Mouse (Mus musculus) MEL-GATA-1-ER (cell line): ENCODE data around the gene Anp32e.
"Not testable (repeated sequence)": the region's sequence is repeated elsewhere in the genome, so short reads cannot be mapped to it uniquely, and the experiment has no call there.

Source experiments
- DNase-seq: peaks from one replicate; pipeline ENCODE4 v3.0.0-alpha.2; 2012; ENCODE audit warnings: low read depth; ENCODE audit errors: extremely low read depth

The Anp32e gene

GRCm38 (mm10) chr3:95972251-95972872 lies 43.3 kb downstream of the Anp32e start:
- DNase-seq = no peak

GRCm38 (mm10) chr3:95972873-95973634 lies 44.0 kb downstream of the Anp32e start:
- DNase-seq = no peak

- DNase-seq = no peak
Observed at GRCm38 (mm10) chr3:95977079-95977478, 48.0 kb downstream of the Anp32e start.

GRCm38 (mm10) chr3:95977587-95977986 lies 48.5 kb downstream of the Anp32e start:
- DNase-seq = not testable (repeated sequence)

- no peak for DNase-seq
Observed at GRCm38 (mm10) chr3:95978265-95978664, 49.2 kb downstream of the Anp32e start.

GRCm38 (mm10) chr3:95980276-95980970 lies 51.4 kb downstream of the Anp32e start:
- DNase-seq = no peak

GRCm38 (mm10) chr3:95982129-95982528 lies 53.1 kb downstream of the Anp32e start:
- DNase-seq = no peak

- DNase-seq = no peak
Observed at GRCm38 (mm10) chr3:95985209-95986000, 56.4 kb downstream of the Anp32e start.

- no peak for DNase-seq
Observed at GRCm38 (mm10) chr3:95986001-95986622, 57.1 kb downstream of the Anp32e start.

GRCm38 (mm10) chr3:95986984-95987383 lies 57.9 kb downstream of the Anp32e start:
- DNase-seq = no peak

GRCm38 (mm10) chr3:95987386-95988110 lies 58.5 kb downstream of the Anp32e start:
- DNase-seq = peak; percentile 75

GRCm38 (mm10) chr3:95988138-95988537 lies 59.1 kb downstream of the Anp32e start:
- DNase-seq = no peak

GRCm38 (mm10) chr3:95988969-95989368 lies 59.9 kb downstream of the Anp32e start:
- DNase-seq = no peak

- no peak for DNase-seq
Observed at GRCm38 (mm10) chr3:95990413-95990941, 61.4 kb downstream of the Anp32e start.

- DNase-seq = no peak
Observed at GRCm38 (mm10) chr3:95992990-95993603, 64.1 kb downstream of the Anp32e start.

GRCm38 (mm10) chr3:95993881-95994280 lies 64.8 kb downstream of the Anp32e start:
- DNase-seq = no peak

- DNase-seq = no peak
Observed at GRCm38 (mm10) chr3:95994381-95994846, 65.4 kb downstream of the Anp32e start.

GRCm38 (mm10) chr3:95994975-95995801 lies 66.1 kb downstream of the Anp32e start:
- no peak for DNase-seq
